Comparison of ENCODE assay signal across 15 mouse cellular contexts in genomic region chr9:59171576-59171975, GRCm38 (mm10).
DNase-seq lines count a peak whose midpoint lies in the region; TF ChIP-seq lines count a peak whose summit lies in the region.
"Had no signal": no experiment of that assay in that cellular context is flagged by ENCODE, and none has a peak within 500 bp of the region (broad histone marks: within the 10 kb centered on the region; RNA-seq: fewer than 3 reads in every experiment).

No protein-coding gene starts in this region.

- H3K4me1 ChIP-seq in cerebellum, adult 2 months (ENCODE audit: control insufficient read depth, insufficient read depth, low read length): no peaks in the 10 kb centered on the region; the same call in 1 of the 2 replicates

- no peak for TF ChIP-seq CTCF in cerebellum, adult 2 months (IDR thresholded peaks at IDR 0.05; ENCODE audit: borderline replicate concordance, insufficient read depth, low read depth, low read length)

- no peaks in the 10 kb centered on the region for H3K27me3 ChIP-seq in cerebellum, adult 2 months (ENCODE audit: control insufficient read depth, insufficient read depth, low read length)
- H3K27me3 ChIP-seq: limb, embryonic 15.5 days had no signal

- 38% methylated on average over 2 of the region's 2 CpGs for WGBS in cerebellum, adult 2 months

- no peak overlapping the region for H3K4me3 ChIP-seq in cerebellum, adult 2 months (replicated peaks; ENCODE audit: insufficient read depth, low read depth, low read length)
- H3K4me3 ChIP-seq: limb, embryonic 15.5 days had no signal

- no peak overlapping the region for H3K27ac ChIP-seq in cerebellum, adult 2 months (ENCODE audit: insufficient read depth, low read length)
- H3K27ac ChIP-seq: limb, embryonic 15.5 days; stomach, postnatal 0 days had no signal

- peak; percentile 18 to 34 for DNase-seq in cerebellum, adult 18-20 months
- no peak for DNase-seq in cerebellum, postnatal 4 days (ENCODE audit: low spot score in 2 of 2)
- peak; percentile 10 for DNase-seq in layer of hippocampus, adult 9-11 months
- DNase-seq in layer of hippocampus, adult 9-10 months (ENCODE audit: low spot score): no peak
- DNase-seq in cerebellum, adult 2 months: peak; percentile 25 to 48
- DNase-seq in kidney, adult 9 months: peak; percentile 20
- DNase-seq in spleen, postnatal 14 days (ENCODE audit: low spot score in 2 of 2): no peak
- DNase-seq in gastrocnemius, postnatal 25 days: no peak
- DNase-seq: embryo, embryonic 11 days; heart, postnatal 10 days; lung, adult 2 months; spleen, adult 18-20 months; thymus, postnatal 36 days had no signal

- no peak for TF ChIP-seq POLR2A in cerebellum, adult 2 months (IDR thresholded peaks at IDR 0.05; ENCODE audit: borderline replicate concordance, insufficient read depth, low read length)

Comparison
In these comparisons a context has a peak if more than half of its experiments do, and no peak if none do; other contexts are left out.
1. DNase-seq: peak in cerebellum, adult 18-20 months (2 of 2), layer of hippocampus, adult 9-11 months (single experiment), cerebellum, adult 2 months (2 of 2) and kidney, adult 9 months (single experiment); none in cerebellum, postnatal 4 days (0 of 2), layer of hippocampus, adult 9-10 months (single experiment), spleen, postnatal 14 days (0 of 2) and gastrocnemius, postnatal 25 days (single experiment).